Mouse (Mus musculus): Measurements from ENCODE around the gene Fermt2. TPM values are rescaled to one million over a fixed set of nuclear protein-coding genes. Genes with fewer than 3 reads are reported as not detected.
"Not testable (repeated sequence)": the region's sequence is repeated elsewhere in the genome, so short reads cannot be mapped to it uniquely, and the experiment has no call there.

Gene Fermt2
- polyA plus RNA-seq, 1 experiment: 46.3 TPM

DNA sequence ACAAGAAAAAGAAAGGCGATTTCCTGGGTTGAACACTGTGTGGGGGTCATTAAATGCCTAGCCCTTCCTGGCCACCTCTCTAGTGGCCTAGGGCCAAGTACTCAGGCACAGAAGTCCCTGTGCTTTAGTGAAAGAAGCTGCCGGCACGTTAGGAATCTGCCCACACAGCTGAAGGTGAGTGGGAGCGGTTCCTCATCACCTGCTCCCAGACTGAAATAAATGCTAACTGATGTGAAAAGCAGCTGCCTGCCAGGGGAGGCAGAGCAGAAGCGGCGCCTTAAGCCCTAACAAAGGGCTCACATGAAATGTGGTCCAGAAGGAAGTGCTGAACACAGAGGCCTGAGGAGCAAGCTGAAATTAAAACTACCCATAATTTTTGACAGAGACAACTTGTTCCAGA lies 22.9 kb downstream of the Fermt2 start:
- peak; percentile 60 for DNase-seq (ENCODE audit: low read depth)
- TF ChIP-seq CTCF (IDR thresholded peaks at IDR 0.05; ENCODE audit: borderline replicate concordance, extremely low read depth, insufficient read depth, insufficient read length) (no peak), POLR2A (IDR thresholded peaks at IDR 0.05; ENCODE audit: borderline replicate concordance, extremely low read depth, insufficient read depth, insufficient read length, poor library complexity, severe bottlenecking) (no peak)

- no peak for DNase-seq (ENCODE audit: low read depth)
- TF ChIP-seq CTCF (IDR thresholded peaks at IDR 0.05; ENCODE audit: borderline replicate concordance, extremely low read depth, insufficient read depth, insufficient read length): no peak
- no peak for TF ChIP-seq POLR2A (IDR thresholded peaks at IDR 0.05; ENCODE audit: borderline replicate concordance, extremely low read depth, insufficient read depth, insufficient read length, poor library complexity, severe bottlenecking)
These were observed 23.8 kb downstream of the Fermt2 start for GRCm38 (mm10) chr14:45506165-45506564.

GRCm38 (mm10) chr14:45504422-45505113 lies 25.4 kb downstream of the Fermt2 start:
- DNase-seq (ENCODE audit: low read depth): no peak

DNA sequence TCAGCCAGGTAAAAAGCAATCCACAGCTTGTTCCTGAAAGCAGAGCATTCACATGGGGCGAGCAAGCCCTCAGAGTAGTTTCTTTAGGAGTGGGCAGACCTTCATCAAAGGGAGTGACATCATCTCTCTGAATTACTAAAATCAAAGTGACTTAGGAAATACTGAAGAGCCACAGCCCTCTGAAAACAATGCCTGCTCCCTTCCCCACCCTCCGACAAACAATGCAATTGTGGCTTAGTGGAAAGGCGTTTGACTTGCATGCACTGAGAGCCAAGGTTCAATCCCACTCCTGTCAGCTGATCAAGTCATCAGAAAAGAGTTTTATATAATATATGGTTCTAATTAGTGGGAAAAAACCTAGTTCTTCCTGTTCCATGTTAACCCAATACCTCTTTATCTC lies 26.0 kb downstream of the Fermt2 start:
- no peak for DNase-seq (ENCODE audit: low read depth)
- TF ChIP-seq CTCF (IDR thresholded peaks at IDR 0.05; ENCODE audit: borderline replicate concordance, extremely low read depth, insufficient read depth, insufficient read length) (no peak), POLR2A (IDR thresholded peaks at IDR 0.05; ENCODE audit: borderline replicate concordance, extremely low read depth, insufficient read depth, insufficient read length, poor library complexity, severe bottlenecking) (no peak)

More at GRCm38 (mm10) chr14:45504422-45505113, 25.4 kb downstream of the Fermt2 start:
- TF ChIP-seq CTCF (IDR thresholded peaks at IDR 0.05; ENCODE audit: borderline replicate concordance, extremely low read depth, insufficient read depth, insufficient read length) (no peak), POLR2A (IDR thresholded peaks at IDR 0.05; ENCODE audit: borderline replicate concordance, extremely low read depth, insufficient read depth, insufficient read length, poor library complexity, severe bottlenecking) (no peak)

DNA sequence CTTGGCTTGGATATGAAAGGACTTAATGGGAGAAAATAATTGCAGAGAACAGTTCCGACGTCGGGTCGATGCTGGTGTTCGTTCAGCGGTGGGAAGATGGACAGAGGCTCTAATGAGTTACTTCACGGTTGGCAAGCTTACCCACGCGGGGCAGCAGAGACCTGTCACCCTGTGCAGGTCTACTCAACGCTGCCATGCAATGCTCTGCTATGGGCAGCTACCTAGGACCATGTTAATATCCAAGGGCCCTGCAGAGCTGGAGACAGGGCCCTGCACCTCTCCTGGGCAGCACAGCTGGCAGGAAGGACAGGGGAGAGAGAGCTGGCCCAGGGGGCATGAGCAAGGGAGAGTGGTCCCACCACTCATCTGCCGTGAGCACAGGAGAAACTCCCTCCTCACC lies 29.9 kb downstream of the Fermt2 start:
- TF ChIP-seq POLR2A (IDR thresholded peaks at IDR 0.05; ENCODE audit: borderline replicate concordance, extremely low read depth, insufficient read depth, insufficient read length, poor library complexity, severe bottlenecking) (no peak), CTCF (IDR thresholded peaks at IDR 0.05; ENCODE audit: borderline replicate concordance, extremely low read depth, insufficient read depth, insufficient read length) (no peak)
- peak; percentile 15 for DNase-seq (ENCODE audit: low read depth)

GRCm38 (mm10) chr14:45497116-45497515 lies 32.8 kb downstream of the Fermt2 start:
- no peak for DNase-seq (ENCODE audit: low read depth)
- TF ChIP-seq POLR2A (IDR thresholded peaks at IDR 0.05; ENCODE audit: borderline replicate concordance, extremely low read depth, insufficient read depth, insufficient read length, poor library complexity, severe bottlenecking) (no peak), CTCF (IDR thresholded peaks at IDR 0.05; ENCODE audit: borderline replicate concordance, extremely low read depth, insufficient read depth, insufficient read length) (no peak)

GRCm38 (mm10) chr14:45495810-45496209 lies 34.1 kb downstream of the Fermt2 start:
- DNase-seq (ENCODE audit: low read depth): not testable (repeated sequence)

GRCm38 (mm10) chr14:45493891-45494290 lies 36.0 kb downstream of the Fermt2 start:
- no peak for TF ChIP-seq POLR2A (IDR thresholded peaks at IDR 0.05; ENCODE audit: borderline replicate concordance, extremely low read depth, insufficient read depth, insufficient read length, poor library complexity, severe bottlenecking)
- TF ChIP-seq CTCF (IDR thresholded peaks at IDR 0.05; ENCODE audit: borderline replicate concordance, extremely low read depth, insufficient read depth, insufficient read length): no peak
- no peak for DNase-seq (ENCODE audit: low read depth)

GRCm38 (mm10) chr14:45492668-45493067 lies 37.2 kb downstream of the Fermt2 start:
- no peak for DNase-seq (ENCODE audit: low read depth)
- no peak for TF ChIP-seq POLR2A (IDR thresholded peaks at IDR 0.05; ENCODE audit: borderline replicate concordance, extremely low read depth, insufficient read depth, insufficient read length, poor library complexity, severe bottlenecking)
- peak; percentile 36; the same call in 1 of the 2 replicates for TF ChIP-seq CTCF (IDR thresholded peaks at IDR 0.05; ENCODE audit: borderline replicate concordance, extremely low read depth, insufficient read depth, insufficient read length)

DNA sequence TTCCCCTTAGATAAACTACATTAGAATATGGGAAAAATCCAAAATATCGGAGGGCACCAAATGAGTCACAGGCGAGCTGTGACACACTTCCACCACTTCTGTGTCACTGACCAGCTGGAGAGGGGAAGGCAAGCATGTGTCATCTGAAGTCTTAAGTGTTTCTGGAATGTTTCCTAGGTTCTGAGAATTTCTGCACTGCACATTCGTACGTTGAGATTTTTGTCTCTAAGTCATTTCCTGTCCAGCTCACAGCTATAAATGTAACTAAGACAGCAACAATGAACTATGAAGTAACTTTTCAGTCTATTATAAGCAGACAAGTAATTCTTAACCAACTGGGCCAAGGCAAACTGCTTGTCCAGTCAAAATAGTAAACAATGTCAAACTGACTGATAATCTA lies 37.9 kb downstream of the Fermt2 start:
- TF ChIP-seq CTCF (IDR thresholded peaks at IDR 0.05; ENCODE audit: borderline replicate concordance, extremely low read depth, insufficient read depth, insufficient read length) (no peak), POLR2A (IDR thresholded peaks at IDR 0.05; ENCODE audit: borderline replicate concordance, extremely low read depth, insufficient read depth, insufficient read length, poor library complexity, severe bottlenecking) (no peak)
- DNase-seq (ENCODE audit: low read depth): no peak

GRCm38 (mm10) chr14:45487201-45487600 lies 42.7 kb downstream of the Fermt2 start:
- DNase-seq (ENCODE audit: low read depth): not testable (repeated sequence)

DNA sequence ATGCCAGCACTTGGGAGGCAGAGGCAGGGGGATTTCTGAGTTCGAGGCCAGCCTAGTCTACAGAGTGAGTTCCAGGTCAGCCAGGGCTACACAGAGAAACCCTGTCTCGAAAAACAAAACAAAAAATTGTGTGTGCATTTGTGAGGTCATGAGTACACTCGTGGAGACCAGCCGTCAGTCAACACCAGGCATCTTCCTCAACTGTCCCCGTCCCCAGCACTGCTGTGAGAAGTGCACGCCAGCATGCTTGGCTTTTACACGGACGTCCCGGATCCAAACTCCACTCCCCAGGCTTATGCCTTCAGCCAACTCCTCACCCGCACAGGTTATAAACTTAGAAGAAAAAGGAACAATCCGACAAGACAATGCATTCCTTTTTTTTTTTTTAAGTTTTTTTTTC lies 46.6 kb downstream of the Fermt2 start:
- DNase-seq (ENCODE audit: low read depth): not testable (repeated sequence)

Data from brain, embryonic 14.5 days (tissue).